Mouse (Mus musculus) liver, postnatal 0 days (tissue): Measurements from ENCODE around the gene Disp1.

Source experiments
- CTCF ChIP-seq: sonication (generic); IDR thresholded peaks from 2 replicates; pipeline ENCODE4 v1.5.1; 2016; ENCODE audit warnings: antibody characterized with exemption, low read depth
- EP300 ChIP-seq: IDR thresholded peaks from 2 replicates; pipeline ENCODE4 v1.6.1; 2016; ENCODE audit warnings: antibody characterized with exemption, low read depth, mild to moderate bottlenecking

DNA sequence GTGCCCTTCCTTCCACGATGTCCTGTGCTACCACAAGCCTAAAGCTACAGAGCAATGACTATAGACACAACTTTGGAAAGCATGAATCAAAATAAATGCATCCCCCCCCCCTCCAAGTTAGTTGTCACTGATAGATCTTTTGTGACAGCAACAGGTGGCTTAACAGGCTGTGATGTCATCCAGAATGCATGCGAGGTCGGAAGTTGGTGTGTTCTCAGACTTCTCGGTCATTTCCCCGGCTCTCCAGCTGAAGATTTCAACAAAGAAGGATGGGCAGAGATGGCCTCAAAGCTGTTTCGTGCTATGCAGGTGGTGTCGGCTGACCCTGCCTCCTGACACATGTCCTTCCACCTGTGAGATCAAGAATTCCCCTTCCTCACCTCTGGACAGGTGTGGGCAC lies 181.9 kb downstream of the Disp1 start:
- TF ChIP-seq EP300 = no peak
- no peak for TF ChIP-seq CTCF
